Mouse (Mus musculus): ENCODE results near the gene Itpr3.

The Itpr3 gene

GRCm38 (mm10) chr17:27152976-27153723, 96.0 kb downstream of the Itpr3 start:
- CTCF ChIA-PET, result interaction anchor here (0.6 to 1.7 kb wide), 12 partner anchors 11 to 362 kb away, joined by 3 to 10 read pairs (median 3); partner anchors contain the start of gene Uqcc2 (in 1 of the 4)
- POLR2A ChIA-PET, result interaction anchor here in 3 of 4 experiments (0.6 to 1.9 kb wide), 14 partner anchors 9 to 348 kb away, joined by 3 to 8 read pairs (median 4); partner anchors contain the start of gene Uqcc2 (in 2 of the 3)

GRCm38 (mm10) chr17:27153773-27154193, 96.7 kb downstream of the Itpr3 start:
- CTCF ChIA-PET, result interaction anchor here (0.6 to 1.7 kb wide), 15 partner anchors 8 to 1698 kb away, joined by 3 to 6 read pairs (median 3); partner anchors contain the start of gene Uqcc2 (in 1 of the 4)
- POLR2A ChIA-PET, result interaction anchor here (0.6 to 1.9 kb wide), 18 partner anchors 10 to 348 kb away, joined by 3 to 8 read pairs (median 4); partner anchors contain the start of gene Uqcc2 (in 3 of the 4)

GRCm38 (mm10) chr17:27154256-27154655, 97.2 kb downstream of the Itpr3 start:
- ChIA-PET POLR2A (interaction anchor here (0.6 to 1.9 kb wide), 16 partner anchors 10 to 102 kb away, joined by 3 to 8 read pairs (median 4); partner anchors contain the start of gene Uqcc2 (in 3 of the 4)), CTCF (interaction anchor here (0.6 to 1.7 kb wide), 15 partner anchors 9 to 1698 kb away, joined by 3 to 6 read pairs (median 3); no protein-coding TSS in a partner anchor)

GRCm38 (mm10) chr17:27154881-27155280, 97.8 kb downstream of the Itpr3 start:
- CTCF ChIA-PET, result interaction anchor here in 3 of 4 experiments (0.6 to 1.7 kb wide), 5 partner anchors 10 to 48 kb away, joined by 3 to 5 read pairs (median 3); no protein-coding TSS in a partner anchor
- POLR2A ChIA-PET, result interaction anchor here in 3 of 4 experiments (0.6 to 1.9 kb wide), 12 partner anchors 9 to 101 kb away, joined by 3 to 8 read pairs (median 4); partner anchors contain the start of gene Uqcc2 (in 2 of the 3)

- POLR2A ChIA-PET, result interaction anchor here in 2 of 4 experiments (0.8 to 1.7 kb wide), 2 partner anchors 22 to 128 kb away, joined by 3 to 7 read pairs; partner anchors contain the start of gene Uqcc2 (in 1 of the 2)
- CTCF ChIA-PET, result interaction anchor here in 1 of 4 experiments (0.9 kb wide), 1 partner anchor 57 kb away, joined by 3 read pairs; no protein-coding TSS in a partner anchor
Measured at GRCm38 (mm10) chr17:27155752-27156151, 98.6 kb downstream of the Itpr3 start.

- ChIA-PET CTCF (interaction anchor here in 1 of 4 experiments (1.0 kb wide), 1 partner anchor 13 kb away, joined by 3 read pairs; no protein-coding TSS in a partner anchor), POLR2A (interaction anchor here in 1 of 4 experiments (1.3 kb wide), 1 partner anchor 31 kb away, joined by 3 read pairs; no protein-coding TSS in a partner anchor)
Measured at GRCm38 (mm10) chr17:27158439-27158838, 101.3 kb downstream of the Itpr3 start.

- ChIA-PET CTCF (interaction anchor here in 1 of 4 experiments (1.3 kb wide), 1 partner anchor 8 kb away, joined by 4 read pairs; no protein-coding TSS in a partner anchor), POLR2A (interaction anchor here in 1 of 4 experiments (0.7 kb wide), 1 partner anchor 198 kb away, joined by 3 read pairs; no protein-coding TSS in a partner anchor)
Measured at GRCm38 (mm10) chr17:27159169-27159568, 102.1 kb downstream of the Itpr3 start.

GRCm38 (mm10) chr17:27160905-27161304, 103.8 kb downstream of the Itpr3 start:
- CTCF ChIA-PET, result no interaction called here

GRCm38 (mm10) chr17:27165054-27165773, 108.1 kb downstream of the Itpr3 start:
- ChIA-PET POLR2A (interaction anchor here in 1 of 4 experiments (2.0 kb wide), 1 partner anchor 14 kb away, joined by 6 read pairs; no protein-coding TSS in a partner anchor), CTCF (interaction anchor here in 2 of 4 experiments (0.6 to 1.4 kb wide), 2 partner anchors 81 to 87 kb away, joined by 3 read pairs; no protein-coding TSS in a partner anchor)

More at GRCm38 (mm10) chr17:27160905-27161304, 103.8 kb downstream of the Itpr3 start:
- POLR2A ChIA-PET, result no interaction called here

GRCm38 (mm10) chr17:27166901-27167300, 109.8 kb downstream of the Itpr3 start:
- ChIA-PET CTCF (interaction anchor here in 1 of 4 experiments (0.6 to 0.8 kb wide), 2 partner anchors 81 to 777 kb away, joined by 3 read pairs; no protein-coding TSS in a partner anchor), POLR2A (interaction anchor here in 3 of 4 experiments (0.6 to 0.9 kb wide), 4 partner anchors 15 to 356 kb away, joined by 3 to 6 read pairs (median 3); no protein-coding TSS in a partner anchor)

- CTCF ChIA-PET, result interaction anchor here in 2 of 4 experiments (0.6 to 0.8 kb wide), 4 partner anchors 16 to 777 kb away, joined by 3 read pairs; no protein-coding TSS in a partner anchor
- POLR2A ChIA-PET, result interaction anchor here (0.6 to 0.8 kb wide), 5 partner anchors 21 to 355 kb away, joined by 3 to 6 read pairs (median 3); no protein-coding TSS in a partner anchor
Measured at GRCm38 (mm10) chr17:27167545-27167944, 110.4 kb downstream of the Itpr3 start, which contains the start of gene Ip6k3. Gene Ip6k3 (minus strand): TSS chr17:27167795.

- POLR2A ChIA-PET, result interaction anchor here in 2 of 4 experiments (1.0 to 3.1 kb wide), 4 partner anchors 11 to 41 kb away, joined by 3 to 20 read pairs (median 4); partner anchors contain the start of gene Uqcc2 (in 1 of the 2)
- CTCF ChIA-PET, result no interaction called here
Measured at GRCm38 (mm10) chr17:27168569-27168968, 111.5 kb downstream of the Itpr3 start.

- ChIA-PET CTCF (interaction anchor here (0.6 to 1.5 kb wide), 7 partner anchors 19 to 434 kb away, joined by 3 to 7 read pairs (median 5); no protein-coding TSS in a partner anchor), POLR2A (interaction anchor here in 2 of 4 experiments (0.9 to 3.1 kb wide), 16 partner anchors 9 to 231 kb away, joined by 3 to 20 read pairs (median 3); partner anchors contain the start of genes Uqcc2 (in 2 of the 2), Cuta (in 1 of the 2) and Lemd2 (in 1 of the 2))
Measured at GRCm38 (mm10) chr17:27169952-27170695, 113.0 kb downstream of the Itpr3 start.

- POLR2A ChIA-PET, result interaction anchor here in 2 of 4 experiments (0.8 to 3.1 kb wide), 10 partner anchors 8 to 232 kb away, joined by 3 to 20 read pairs (median 4); partner anchors contain the start of genes Cuta (in 1 of the 2), Lemd2 (in 1 of the 2) and Uqcc2 (in 1 of the 2)
- CTCF ChIA-PET, result interaction anchor here in 3 of 4 experiments (0.6 to 0.8 kb wide), 3 partner anchors 18 to 100 kb away, joined by 3 read pairs; no protein-coding TSS in a partner anchor
Measured at GRCm38 (mm10) chr17:27171121-27171520, 114.0 kb downstream of the Itpr3 start.
